In the genomic region with DNA sequence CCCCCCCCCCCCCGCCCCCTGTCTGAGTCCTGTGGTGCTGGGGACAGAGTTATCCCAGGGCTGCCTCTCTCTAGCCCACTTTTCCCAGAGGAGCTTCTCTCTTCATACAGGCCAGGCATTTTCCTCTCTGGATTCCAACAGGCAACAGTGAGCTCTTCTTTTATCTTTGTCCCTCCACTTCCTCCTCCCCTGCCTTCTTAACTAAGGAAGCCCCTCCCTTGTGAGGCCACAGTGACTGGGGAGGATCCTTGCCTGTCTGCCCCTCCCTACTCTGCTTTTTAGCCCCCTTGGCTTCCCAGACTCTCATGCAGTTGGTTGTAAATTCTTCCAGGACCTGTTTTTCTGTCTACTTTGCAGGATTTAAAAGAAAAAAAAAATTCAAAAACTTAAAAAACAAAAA, we compare ENCODE assay signal across 10 mouse cellular contexts. TPM values are rescaled to one million over a fixed set of nuclear protein-coding genes. Genes with fewer than 3 reads are reported as not detected.
ATAC-seq lines count a peak whose summit lies in the region.
"Had no signal": no experiment of that assay in that cellular context is flagged by ENCODE, and none has a peak within 500 bp of the region (broad histone marks: within the 10 kb centered on the region; RNA-seq: fewer than 3 reads in every experiment).

No protein-coding gene starts in this region.

- ATAC-seq in common myeloid progenitor, adult 5-6 weeks (replicated peaks; ENCODE audit: low read depth, poor library complexity, severe bottlenecking) = peak; percentile 66; the same call in 1 of the 2 replicates
- peak; percentile 55; the same call in 1 of the 2 replicates for ATAC-seq in granulocyte monocyte progenitor cell, adult 5-6 weeks (replicated peaks; ENCODE audit: poor library complexity, severe bottlenecking)
- ATAC-seq in megakaryocyte, adult 5-6 weeks (ENCODE audit: poor library complexity, severe bottlenecking) = 0 out of 2 replicates have a peak, but pooled peaks have one; percentile 40
- ATAC-seq in megakaryocyte progenitor cell, adult 5-6 weeks (replicated peaks; ENCODE audit: poor library complexity) = peak; percentile 63; the same call in 1 of the 2 replicates
- 0 out of 2 replicates have a peak, but pooled peaks have one; percentile 37 for ATAC-seq in megakaryocyte-erythroid progenitor cell, adult 5-6 weeks (replicated peaks; ENCODE audit: low FRiP score, low TSS enrichment, poor library complexity, severe bottlenecking)
- peak; percentile 68 for ATAC-seq in monocyte, adult 5-6 weeks (replicated peaks; ENCODE audit: insufficient number of reproducible peaks, low FRiP score, low TSS enrichment, poor library complexity, severe bottlenecking)

RNA-seq across cellular contexts. Expression of a gene that starts 18.5 kb away (rescaled TPM):
- total RNA-seq in common myeloid progenitor, adult 5-6 weeks (2017) = not detected in 2 replicates
- total RNA-seq in granulocyte monocyte progenitor cell, adult 5-6 weeks (2014; fragmentation: Nextera tagmentation) = not detected in 2 replicates
- total RNA-seq in granulocyte monocyte progenitor cell, adult 5-6 weeks (2017) = not detected in 2 replicates
- 0.25 and 1.8 TPM in 2 replicates for total RNA-seq in megakaryocyte, adult 5-6 weeks (2015)
- 0.44 and 0.69 TPM in 2 replicates for total RNA-seq in megakaryocyte, adult 5-6 weeks (2017)
- 0.10 TPM in 1 of 2 replicates, not detected in the other for total RNA-seq in megakaryocyte progenitor cell, adult 5-6 weeks (2015)
- total RNA-seq in megakaryocyte progenitor cell, adult 5-6 weeks (2017) = 0.34 TPM in 1 of 2 replicates, not detected in the other
- not detected in 2 replicates for total RNA-seq in megakaryocyte-erythroid progenitor cell, adult 5-6 weeks (2014; fragmentation: Nextera tagmentation)
- not detected in 2 replicates for total RNA-seq in megakaryocyte-erythroid progenitor cell, adult 5-6 weeks (2017)
- total RNA-seq in monocyte, adult 5-6 weeks (2017) = 52.6 to 82.8 TPM (median 69.9 TPM) in 3 replicates
- total RNA-seq: CH12.LX, ES-E14, G1E, MEL had no signal

Comparison
In these comparisons a context has a peak if more than half of its experiments do, and no peak if none do; other contexts are left out.
1. Peak in every context shown above with its lines: ATAC-seq.
2. RNA of a gene that starts 18.5 kb away (total RNA-seq): 52.6 to 82.8 TPM in monocyte, adult 5-6 weeks; 0.25 to 1.8 TPM in megakaryocyte, adult 5-6 weeks, not detected in common myeloid progenitor, adult 5-6 weeks, not detected in granulocyte monocyte progenitor cell, adult 5-6 weeks, 0.10 to 0.34 TPM in megakaryocyte progenitor cell, adult 5-6 weeks and not detected in megakaryocyte-erythroid progenitor cell, adult 5-6 weeks; every median in the first group is over 10 times any median in the second.